Mouse (Mus musculus) ZHBTc4 (cell line): Measurements from ENCODE around the gene Coq4.
"Not testable (repeated sequence)": the region's sequence is repeated elsewhere in the genome, so short reads cannot be mapped to it uniquely, and the experiment has no call there.

Source experiments
- DNase-seq: peaks from one replicate; pipeline ENCODE4 v3.0.0-alpha.2; 2011; ENCODE audit warnings: low read depth, low spot score

The Coq4 gene

DNA sequence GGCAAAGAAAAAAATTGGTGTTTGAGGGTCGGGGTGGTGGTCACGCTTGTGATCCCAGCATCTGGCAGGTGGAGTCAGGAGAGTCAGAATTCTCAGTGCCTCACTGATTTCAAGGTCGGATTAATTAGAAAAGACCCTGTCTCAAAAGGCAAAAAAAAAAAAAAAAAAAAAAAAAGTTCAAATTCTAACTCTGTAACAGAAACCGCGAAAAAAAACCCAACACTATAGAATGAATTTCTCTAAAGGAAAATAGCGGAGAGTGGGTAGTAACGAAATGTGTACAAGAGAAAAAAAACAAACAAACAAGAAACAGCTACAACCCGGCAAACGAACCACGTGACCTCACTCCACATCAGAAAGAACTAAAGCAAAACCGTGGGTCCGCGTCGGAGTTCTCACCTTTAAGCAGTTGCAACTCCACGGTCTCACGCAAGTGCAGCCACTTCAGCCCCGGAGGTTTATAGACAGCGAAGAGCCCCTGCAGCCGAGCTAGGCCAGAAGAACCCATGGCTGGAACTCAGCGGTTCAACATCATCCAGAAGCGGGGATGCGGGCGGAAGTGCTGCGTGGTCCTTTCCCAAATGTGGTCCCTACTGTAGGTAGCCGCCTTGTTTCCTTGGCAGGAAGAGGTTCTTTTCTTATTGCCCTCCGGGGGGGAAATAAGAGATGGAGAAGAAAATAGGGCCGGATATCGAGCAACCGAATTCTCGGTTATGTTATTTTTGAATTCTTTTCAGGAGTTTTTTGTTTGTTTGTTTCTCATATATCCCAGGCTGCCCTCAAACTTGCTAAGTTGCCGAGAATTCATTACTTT, at the start of gene Coq4:
Gene Coq4 (plus strand): TSS at position 390 of the 814 bp plus-strand sequence.
- peak; percentile 96 for DNase-seq

DNA sequence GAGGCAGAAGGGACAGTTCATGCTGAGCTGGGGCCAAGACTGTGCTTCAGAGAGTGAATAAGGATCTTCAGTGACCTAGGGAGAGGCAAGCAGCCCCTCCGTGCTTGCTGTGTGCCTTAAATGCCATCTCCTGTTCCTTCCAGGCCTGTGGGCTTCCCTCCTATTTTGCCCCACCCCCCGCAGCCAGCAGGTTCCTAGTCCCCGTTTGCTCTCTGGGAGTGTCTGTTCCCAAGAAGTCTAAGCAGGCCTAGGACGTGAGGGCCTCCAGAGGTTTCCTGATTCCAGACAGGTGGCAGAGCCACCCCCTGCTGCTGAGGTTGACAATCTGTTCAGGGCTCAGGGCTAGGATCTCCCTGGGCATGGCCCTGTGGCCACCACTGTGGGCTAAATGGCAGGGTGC, 48.5 kb upstream of the Coq4 start:
- peak; percentile 31 for DNase-seq

DNA sequence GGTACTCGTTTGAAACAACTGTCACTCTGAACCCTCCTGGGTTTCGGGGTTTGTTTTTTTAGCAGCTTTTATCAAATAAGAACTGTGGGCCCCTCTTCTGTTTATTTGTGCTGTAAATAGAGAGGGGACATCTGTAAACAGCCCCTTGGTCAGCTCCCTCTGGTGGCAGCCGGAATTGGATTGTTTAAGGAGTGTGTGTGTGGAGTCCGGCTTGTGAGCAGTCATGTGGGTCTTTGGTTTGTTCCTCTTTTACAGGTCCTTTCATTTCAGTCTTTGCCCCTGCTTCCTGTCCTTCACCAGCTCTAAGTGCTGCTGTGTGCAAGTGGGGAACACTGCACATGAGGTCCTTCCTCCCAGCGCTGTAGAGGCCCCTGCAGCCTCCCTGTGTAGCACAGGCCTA, 47.9 kb upstream of the Coq4 start:
- no peak for DNase-seq

DNA sequence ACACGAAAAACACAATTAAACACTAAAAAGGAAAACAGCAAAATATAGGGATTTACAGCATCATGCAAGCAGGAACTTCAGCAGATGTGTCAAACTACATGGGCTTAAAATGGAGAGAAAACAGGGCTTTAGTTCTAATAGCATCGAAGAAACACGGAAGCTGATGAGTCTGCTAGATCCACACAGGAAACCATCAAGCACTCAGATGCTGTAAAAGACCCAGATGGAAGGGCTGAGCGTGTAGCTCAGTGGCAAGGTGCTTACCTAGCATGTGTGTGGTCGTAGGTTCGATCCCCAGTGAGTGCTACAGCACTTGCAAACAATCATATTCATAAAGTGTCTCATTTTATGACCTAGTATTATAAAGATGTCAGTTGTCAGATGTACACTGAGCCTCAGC, 46.1 kb upstream of the Coq4 start:
- DNase-seq: peak; percentile 22

- peak; percentile 65 for DNase-seq
Observed at GRCm38 (mm10) chr2:29744256-29744655, 43.0 kb upstream of the Coq4 start.

GRCm38 (mm10) chr2:29747188-29747782, 40.0 kb upstream of the Coq4 start:
- DNase-seq: no peak

- DNase-seq: peak; percentile 76
Observed at GRCm38 (mm10) chr2:29747852-29748251, 39.4 kb upstream of the Coq4 start.

GRCm38 (mm10) chr2:29748499-29748898, 38.8 kb upstream of the Coq4 start:
- peak; percentile 89 for DNase-seq

GRCm38 (mm10) chr2:29751497-29751896, 35.8 kb upstream of the Coq4 start, which contains the start of gene Gm13420:
Gene Gm13420 (minus strand): TSS chr2:29751685.
- DNase-seq: no peak

- DNase-seq: peak; percentile 63
Observed at GRCm38 (mm10) chr2:29752397-29752796, 34.9 kb upstream of the Coq4 start.

GRCm38 (mm10) chr2:29755693-29756092, 31.6 kb upstream of the Coq4 start:
- DNase-seq: no peak

- DNase-seq: peak; percentile 70
Observed at GRCm38 (mm10) chr2:29764831-29765230, 22.5 kb upstream of the Coq4 start.

GRCm38 (mm10) chr2:29767976-29768709, 19.1 kb upstream of the Coq4 start:
- no peak for DNase-seq

GRCm38 (mm10) chr2:29768901-29769300, 18.4 kb upstream of the Coq4 start:
- DNase-seq: no peak

DNA sequence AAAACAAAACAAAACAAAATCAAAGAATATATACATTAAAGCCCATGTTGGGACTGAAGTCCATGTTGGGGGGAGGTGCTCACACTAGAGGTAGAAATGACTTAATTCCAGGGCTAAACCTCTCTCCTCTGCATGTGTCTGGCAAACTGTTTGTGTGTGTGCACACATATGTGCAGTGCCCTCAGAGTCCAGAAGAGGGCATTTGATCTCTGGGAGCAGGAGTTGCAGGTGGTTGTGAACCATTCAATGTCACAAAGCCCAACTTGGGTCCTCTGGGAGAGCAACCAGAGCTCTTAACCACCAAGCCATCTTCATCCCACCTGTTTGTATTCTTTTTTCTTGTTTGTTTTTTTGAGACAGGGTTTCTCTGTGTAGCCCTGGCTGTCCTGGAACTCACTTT, 17.1 kb upstream of the Coq4 start:
- DNase-seq: peak; percentile 89

- no peak for DNase-seq
Observed at GRCm38 (mm10) chr2:29771611-29772461, 15.5 kb upstream of the Coq4 start.

- DNase-seq: no peak
Observed at GRCm38 (mm10) chr2:29773323-29773722, 14.0 kb upstream of the Coq4 start.

GRCm38 (mm10) chr2:29781256-29781655, 6.0 kb upstream of the Coq4 start:
- not testable (repeated sequence) for DNase-seq

DNA sequence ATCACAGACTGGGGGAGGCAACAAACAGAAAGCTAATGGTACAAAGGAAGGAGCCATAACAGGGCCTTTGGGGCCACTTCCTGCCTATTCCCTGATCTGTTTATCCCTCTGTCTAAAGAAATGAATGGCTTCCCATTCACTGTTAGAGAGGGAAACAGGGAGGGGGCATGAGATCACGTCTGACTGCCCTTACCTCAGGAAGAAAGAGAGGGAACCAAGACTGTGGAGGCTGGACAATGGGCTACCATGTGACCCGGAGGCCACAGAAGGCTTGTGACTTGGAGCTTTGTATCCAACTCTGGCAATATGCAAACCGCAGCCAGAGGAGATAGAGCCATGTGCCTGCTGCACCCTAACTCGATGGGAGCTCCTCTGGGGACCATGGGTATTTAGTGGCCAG, 3.0 kb upstream of the Coq4 start:
- no peak for DNase-seq

- DNase-seq: peak; percentile 90
Observed at GRCm38 (mm10) chr2:29787937-29788681, 816 bp downstream of the Coq4 start, which contains the start of gene Trub2. Gene Trub2 (minus strand): TSS chr2:29788502.
